Mouse (Mus musculus): ENCODE data around the gene Pigf. TPM values are rescaled to one million over a fixed set of nuclear protein-coding genes. Genes with fewer than 3 reads are reported as not detected.

The Pigf gene
- polyA plus RNA-seq, 1 experiment = 5.3 TPM

GRCm38 (mm10) chr17:86971036-86971435, 54.2 kb downstream of the Pigf start:
- 76% methylated on average over 5 of the region's 5 CpGs for WGBS
- no peaks in the 10 kb centered on the region; the same call in 1 of the 2 replicates for H3K4me1 ChIP-seq (ENCODE audit: control insufficient read depth, insufficient read depth, low read length)

GRCm38 (mm10) chr17:86970026-86970750, 55.0 kb downstream of the Pigf start:
- DNase-seq = no peak
- Histone ChIP-seq H3K4me1 (ENCODE audit: control insufficient read depth, insufficient read depth, low read length) (peaks cover under 1% of the 10 kb centered on the region; the same call in 1 of the 2 replicates), H3K4me3 (replicated peaks; ENCODE audit: extremely low read depth, low read depth, low read length) (no peak overlapping the region)
- 91% methylated on average over 15 of the region's 15 CpGs for WGBS
- TF ChIP-seq CTCF (IDR thresholded peaks at IDR 0.05; ENCODE audit: insufficient read depth, low read length) (no peak), POLR2A (IDR thresholded peaks at IDR 0.05; ENCODE audit: borderline replicate concordance, extremely low read depth, low read depth, low read length) (no peak)

More at GRCm38 (mm10) chr17:86971036-86971435, 54.2 kb downstream of the Pigf start:
- no peak for DNase-seq
- no peak for TF ChIP-seq POLR2A (IDR thresholded peaks at IDR 0.05; ENCODE audit: borderline replicate concordance, extremely low read depth, low read depth, low read length)
- no peak overlapping the region for H3K4me3 ChIP-seq (replicated peaks; ENCODE audit: extremely low read depth, low read depth, low read length)

DNA sequence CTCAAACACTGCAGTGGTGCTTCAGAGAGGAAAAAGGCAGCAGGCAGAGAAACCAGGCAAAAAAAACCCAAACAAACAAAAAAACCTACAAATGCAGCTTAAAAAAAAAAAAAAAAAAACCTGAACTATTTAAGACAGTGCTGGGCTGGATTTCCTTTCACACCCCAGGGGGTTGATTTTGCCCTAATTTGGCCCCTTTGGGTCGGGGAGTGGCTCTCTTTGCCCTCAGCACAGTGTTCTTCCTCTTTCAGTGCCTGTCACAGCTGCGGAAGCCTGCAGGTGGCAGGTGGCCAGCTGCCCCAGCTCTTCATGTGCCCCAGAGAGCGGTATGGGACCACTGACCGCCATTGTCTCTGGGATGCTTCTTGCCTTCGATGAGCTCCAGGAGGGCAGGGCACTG, 55.6 kb downstream of the Pigf start:
- DNase-seq = no peak
- 58% methylated on average over 5 of the region's 5 CpGs for WGBS
- Histone ChIP-seq H3K4me1 (ENCODE audit: control insufficient read depth, insufficient read depth, low read length) (peaks cover 5% of the 10 kb centered on the region; the same call in 1 of the 2 replicates), H3K4me3 (replicated peaks; ENCODE audit: extremely low read depth, low read depth, low read length) (no peak overlapping the region)
- no peak for TF ChIP-seq POLR2A (IDR thresholded peaks at IDR 0.05; ENCODE audit: borderline replicate concordance, extremely low read depth, low read depth, low read length)
- TF ChIP-seq CTCF (IDR thresholded peaks at IDR 0.05; ENCODE audit: insufficient read depth, low read length) = no peak

DNA sequence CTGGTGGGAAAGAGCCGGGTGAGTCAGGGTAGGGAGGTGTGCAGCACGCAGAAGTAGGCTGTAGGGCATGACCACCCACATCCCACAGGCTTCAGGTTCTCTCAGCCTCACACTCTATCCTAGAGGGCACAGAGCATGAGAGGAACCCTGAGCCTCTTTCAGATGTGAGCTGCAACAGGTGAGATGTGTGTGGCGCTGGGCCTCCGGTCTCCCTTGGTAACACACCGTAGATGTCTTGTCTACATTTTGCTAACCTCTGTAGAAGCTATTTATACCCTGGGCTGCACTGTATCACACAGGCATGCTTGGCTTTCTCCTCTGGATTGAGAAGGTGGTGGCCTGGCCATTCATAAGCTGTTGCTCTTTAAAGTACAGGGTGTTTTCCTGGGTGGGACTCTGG, 56.6 kb downstream of the Pigf start:
- WGBS = 81% methylated on average over 5 of the region's 5 CpGs
- no peak overlapping the region for H3K4me3 ChIP-seq (replicated peaks; ENCODE audit: extremely low read depth, low read depth, low read length)
- TF ChIP-seq CTCF (IDR thresholded peaks at IDR 0.05; ENCODE audit: insufficient read depth, low read length) (no peak), POLR2A (IDR thresholded peaks at IDR 0.05; ENCODE audit: borderline replicate concordance, extremely low read depth, low read depth, low read length) (no peak)
- peaks cover 5% of the 10 kb centered on the region; the same call in 1 of the 2 replicates for H3K4me1 ChIP-seq (ENCODE audit: control insufficient read depth, insufficient read depth, low read length)
- DNase-seq = no peak

DNA sequence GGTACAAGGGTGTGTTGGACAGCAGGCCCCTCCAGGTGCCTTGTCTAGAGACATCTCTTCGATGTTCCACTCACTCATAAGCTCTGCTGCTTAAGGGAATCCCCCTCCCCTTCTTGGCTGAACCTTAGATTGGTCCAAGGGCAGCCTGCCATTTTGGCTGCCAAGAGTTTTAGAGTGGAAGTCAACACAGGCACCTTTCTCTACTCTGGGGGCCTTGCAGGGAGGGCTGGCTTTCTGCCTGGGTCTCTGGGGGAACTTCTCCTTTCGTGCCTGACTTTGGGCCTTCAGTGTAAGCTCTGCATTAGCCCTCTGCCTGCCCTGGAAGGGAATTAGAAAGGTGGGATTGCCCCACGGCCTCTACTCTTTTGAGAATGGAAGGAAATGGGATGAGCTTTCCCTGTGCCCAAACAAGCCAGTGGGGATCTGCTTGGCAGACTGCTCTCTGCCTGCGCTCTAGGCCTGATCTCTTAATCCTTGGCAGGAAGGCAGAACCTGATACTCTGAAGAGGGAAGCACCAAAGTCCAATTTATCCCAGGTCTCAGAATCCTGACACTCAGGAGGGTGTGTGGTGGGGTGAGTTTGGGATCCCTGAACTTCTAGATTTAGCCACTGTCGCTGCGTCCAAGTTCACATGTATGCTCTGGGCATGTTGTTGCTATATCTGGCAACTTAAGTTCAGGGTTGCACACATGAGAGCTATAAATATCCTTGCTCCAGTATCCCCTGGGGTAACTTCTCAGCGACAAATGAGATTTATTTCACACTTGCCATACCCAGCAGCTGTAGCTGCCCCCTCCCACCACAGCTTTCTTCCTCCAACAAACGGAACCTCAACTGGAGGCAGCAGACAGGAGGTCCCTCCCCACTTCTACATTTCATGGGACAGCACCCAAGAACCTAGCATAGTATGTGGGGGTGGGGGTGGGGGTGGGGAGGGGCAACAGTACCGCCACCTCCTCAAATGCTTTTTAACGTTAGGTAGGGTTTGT, 57.4 kb downstream of the Pigf start:
- Histone ChIP-seq H3K4me3 (replicated peaks; ENCODE audit: extremely low read depth, low read depth, low read length) (no peak overlapping the region), H3K4me1 (ENCODE audit: control insufficient read depth, insufficient read depth, low read length) (peaks cover 5% of the 10 kb centered on the region; the same call in 1 of the 2 replicates)
- TF ChIP-seq POLR2A (IDR thresholded peaks at IDR 0.05; ENCODE audit: borderline replicate concordance, extremely low read depth, low read depth, low read length) (no peak), CTCF (IDR thresholded peaks at IDR 0.05; ENCODE audit: insufficient read depth, low read length) (no peak)
- DNase-seq = no peak
- 76% methylated on average over 10 of the region's 10 CpGs for WGBS

DNA sequence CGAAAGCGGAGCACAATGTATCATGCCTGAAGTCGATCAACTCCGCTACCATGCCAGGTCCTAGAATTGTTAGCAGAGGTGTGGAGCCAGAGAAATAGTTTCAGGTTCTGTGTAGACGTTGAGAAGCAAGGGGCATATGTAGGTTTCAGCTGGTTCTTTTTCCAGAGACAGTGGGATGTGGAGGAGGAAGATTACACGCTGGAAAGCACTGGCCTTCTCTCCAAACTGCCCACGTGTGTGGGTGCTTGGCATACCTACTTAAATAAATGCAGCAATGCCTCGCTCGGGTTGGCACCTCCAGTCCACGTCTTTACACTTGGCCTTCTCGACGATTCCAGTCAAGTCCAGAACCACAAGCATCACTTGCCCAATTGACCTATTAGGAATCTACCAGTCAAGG, 58.2 kb downstream of the Pigf start:
- TF ChIP-seq CTCF (IDR thresholded peaks at IDR 0.05; ENCODE audit: insufficient read depth, low read length) = no peak
- TF ChIP-seq POLR2A (IDR thresholded peaks at IDR 0.05; ENCODE audit: borderline replicate concordance, extremely low read depth, low read depth, low read length) = no peak
- no peak overlapping the region for H3K4me3 ChIP-seq (replicated peaks; ENCODE audit: extremely low read depth, low read depth, low read length)
- WGBS = 89% methylated on average over 12 of the region's 12 CpGs
- DNase-seq = no peak
- H3K4me1 ChIP-seq (ENCODE audit: control insufficient read depth, insufficient read depth, low read length) = peaks cover 6% of the 10 kb centered on the region; the same call in 1 of the 2 replicates

GRCm38 (mm10) chr17:86966040-86966439, 59.2 kb downstream of the Pigf start:
- DNase-seq = no peak
- Histone ChIP-seq H3K4me1 (ENCODE audit: control insufficient read depth, insufficient read depth, low read length) (peaks cover 15% of the 10 kb centered on the region; the same call in 1 of the 2 replicates), H3K4me3 (replicated peaks; ENCODE audit: extremely low read depth, low read depth, low read length) (no peak overlapping the region)
- no peak for TF ChIP-seq CTCF (IDR thresholded peaks at IDR 0.05; ENCODE audit: insufficient read depth, low read length)
- no peak for TF ChIP-seq POLR2A (IDR thresholded peaks at IDR 0.05; ENCODE audit: borderline replicate concordance, extremely low read depth, low read depth, low read length)
- 74% methylated on average over 10 of the region's 10 CpGs for WGBS

DNA sequence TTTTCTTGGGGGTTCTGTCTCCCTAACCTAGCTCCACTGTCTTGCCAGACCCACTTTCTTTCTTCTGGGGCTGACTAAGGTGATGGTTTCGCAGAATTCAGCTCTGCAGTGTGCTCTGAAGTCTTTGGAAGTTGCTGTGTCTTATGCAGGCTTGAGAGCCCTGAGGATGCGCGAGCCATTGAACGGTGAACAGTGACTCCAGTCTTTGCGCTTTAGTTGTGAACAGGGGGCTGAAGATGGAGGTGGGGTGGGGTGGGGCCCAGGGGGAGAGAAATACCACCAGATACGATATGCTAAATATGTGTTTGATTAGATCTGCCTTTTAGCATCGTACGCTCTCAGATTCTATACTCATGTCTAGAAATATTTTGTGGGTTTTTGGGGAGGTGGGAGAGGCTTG, 60.1 kb downstream of the Pigf start:
- no peak for DNase-seq
- Histone ChIP-seq H3K4me3 (replicated peaks; ENCODE audit: extremely low read depth, low read depth, low read length) (no peak overlapping the region), H3K4me1 (ENCODE audit: control insufficient read depth, insufficient read depth, low read length) (peaks cover 15% of the 10 kb centered on the region; the same call in 1 of the 2 replicates)
- TF ChIP-seq CTCF (IDR thresholded peaks at IDR 0.05; ENCODE audit: insufficient read depth, low read length) (no peak), POLR2A (IDR thresholded peaks at IDR 0.05; ENCODE audit: borderline replicate concordance, extremely low read depth, low read depth, low read length) (no peak)
- 69% methylated on average over 8 of the region's 8 CpGs for WGBS

GRCm38 (mm10) chr17:86964502-86964901, 60.7 kb downstream of the Pigf start:
- DNase-seq = peak; percentile 47
- WGBS = 3% methylated on average over 10 of the region's 10 CpGs

More at GRCm38 (mm10) chr17:86964502-86964901, 60.7 kb downstream of the Pigf start:
- H3K4me3 ChIP-seq (replicated peaks; ENCODE audit: extremely low read depth, low read depth, low read length) = peak overlapping the region; percentile 25
- peaks cover 15% of the 10 kb centered on the region; the same call in 1 of the 2 replicates for H3K4me1 ChIP-seq (ENCODE audit: control insufficient read depth, insufficient read depth, low read length)
- TF ChIP-seq CTCF (IDR thresholded peaks at IDR 0.05; ENCODE audit: insufficient read depth, low read length) (no peak), POLR2A (IDR thresholded peaks at IDR 0.05; ENCODE audit: borderline replicate concordance, extremely low read depth, low read depth, low read length) (peak; percentile 25; the same call in 1 of the 2 replicates)
